Mouse (Mus musculus): ENCODE data around the gene E030018B13Rik.

The E030018B13Rik gene

GRCm38 (mm10) chr7:63918771-63919768 lies 2.4 kb downstream of the E030018B13Rik start:
- DNase-seq, result no peak

GRCm38 (mm10) chr7:63921909-63922562 lies 5.4 kb downstream of the E030018B13Rik start:
- no peak for DNase-seq

GRCm38 (mm10) chr7:63922571-63922970 lies 5.9 kb downstream of the E030018B13Rik start:
- no peak for DNase-seq

- no peak for DNase-seq
Measured at GRCm38 (mm10) chr7:63922975-63923374, 6.3 kb downstream of the E030018B13Rik start.

GRCm38 (mm10) chr7:63924151-63924550 lies 7.5 kb downstream of the E030018B13Rik start:
- DNase-seq, result no peak

GRCm38 (mm10) chr7:63924747-63925412 lies 8.2 kb downstream of the E030018B13Rik start:
- peak; percentile 91 to 93 for DNase-seq

GRCm38 (mm10) chr7:63925413-63926360 lies 9.0 kb downstream of the E030018B13Rik start:
- DNase-seq, result peak; percentile 77 to 87

GRCm38 (mm10) chr7:63926492-63926891 lies 9.8 kb downstream of the E030018B13Rik start:
- DNase-seq, result peak in 1 of 2 experiments; percentile 18

GRCm38 (mm10) chr7:63927121-63927520 lies 10.5 kb downstream of the E030018B13Rik start:
- peak in 1 of 2 experiments; percentile 18 for DNase-seq

GRCm38 (mm10) chr7:63929080-63929479 lies 12.4 kb downstream of the E030018B13Rik start:
- DNase-seq, result peak; percentile 79

- peak in 1 of 2 experiments; percentile 5 for DNase-seq
Measured at GRCm38 (mm10) chr7:63930132-63930531, 13.5 kb downstream of the E030018B13Rik start.

GRCm38 (mm10) chr7:63930766-63931165 lies 14.1 kb downstream of the E030018B13Rik start:
- peak in 1 of 2 experiments; percentile 29 for DNase-seq

- peak in 1 of 2 experiments; percentile 4 for DNase-seq
Measured at GRCm38 (mm10) chr7:63932461-63932860, 15.8 kb downstream of the E030018B13Rik start.

GRCm38 (mm10) chr7:63933905-63934304 lies 17.2 kb downstream of the E030018B13Rik start:
- DNase-seq, result no peak

- peak in 1 of 2 experiments; percentile 38 for DNase-seq
Measured at GRCm38 (mm10) chr7:63934530-63934929, 17.9 kb downstream of the E030018B13Rik start.

GRCm38 (mm10) chr7:63935809-63936187 lies 19.1 kb downstream of the E030018B13Rik start:
- DNase-seq, result no peak

GRCm38 (mm10) chr7:63936188-63936985 lies 19.7 kb downstream of the E030018B13Rik start:
- peak; percentile 86 to 87 for DNase-seq

GRCm38 (mm10) chr7:63936986-63937235 lies 20.3 kb downstream of the E030018B13Rik start:
- DNase-seq, result no peak

- peak; percentile 90 to 91 for DNase-seq
Measured at GRCm38 (mm10) chr7:63937236-63938065, 20.8 kb downstream of the E030018B13Rik start.

All from kidney, adult 8-10 months (tissue).